Mouse (Mus musculus): Measurements from ENCODE around the gene Phc2.
"Not testable (repeated sequence)": the region's sequence is repeated elsewhere in the genome, so short reads cannot be mapped to it uniquely, and the experiment has no call there.

Gene Phc2

DNA sequence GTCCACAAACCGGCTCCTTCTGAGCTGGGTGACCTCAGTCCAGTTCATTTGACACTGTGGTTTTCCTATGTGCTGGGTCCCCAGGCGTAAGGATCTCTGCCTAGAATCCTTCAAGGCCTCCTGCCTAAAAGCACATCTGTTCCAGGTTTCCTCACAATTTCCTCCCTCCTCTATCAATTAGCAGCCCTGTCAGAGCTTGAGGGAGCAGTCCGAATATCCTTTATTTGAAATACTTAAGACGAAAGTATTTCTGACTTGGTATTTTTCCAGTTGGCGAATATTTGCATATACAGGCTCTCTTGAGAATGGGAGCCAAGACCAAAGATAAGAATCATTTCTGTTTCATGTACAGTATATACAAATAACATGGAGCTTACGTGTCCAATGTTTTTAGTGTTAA, 8.6 kb upstream of the Phc2 start:
- no peak for DNase-seq (ENCODE audit: low read depth, low spot score)

DNA sequence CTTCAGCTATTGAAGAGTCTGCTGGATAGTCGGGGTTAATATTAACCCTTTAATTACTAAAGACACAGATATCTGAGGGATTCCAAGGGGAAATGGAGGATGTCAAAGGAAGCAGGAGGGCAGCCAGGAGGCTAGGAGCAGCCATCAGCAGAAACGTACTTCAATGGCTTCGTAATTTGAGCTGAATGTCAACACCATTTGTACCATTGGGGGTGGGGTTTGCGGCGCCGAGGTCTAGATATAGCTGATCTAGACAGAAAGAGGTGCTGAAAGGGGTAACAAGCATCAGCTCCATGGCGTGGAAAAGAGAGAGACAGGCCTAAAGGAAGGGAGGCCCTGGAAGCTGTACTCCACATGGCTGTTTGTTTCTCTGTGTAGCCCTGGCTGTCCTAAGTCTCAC, 7.7 kb upstream of the Phc2 start:
- DNase-seq (ENCODE audit: low read depth, low spot score): no peak

DNA sequence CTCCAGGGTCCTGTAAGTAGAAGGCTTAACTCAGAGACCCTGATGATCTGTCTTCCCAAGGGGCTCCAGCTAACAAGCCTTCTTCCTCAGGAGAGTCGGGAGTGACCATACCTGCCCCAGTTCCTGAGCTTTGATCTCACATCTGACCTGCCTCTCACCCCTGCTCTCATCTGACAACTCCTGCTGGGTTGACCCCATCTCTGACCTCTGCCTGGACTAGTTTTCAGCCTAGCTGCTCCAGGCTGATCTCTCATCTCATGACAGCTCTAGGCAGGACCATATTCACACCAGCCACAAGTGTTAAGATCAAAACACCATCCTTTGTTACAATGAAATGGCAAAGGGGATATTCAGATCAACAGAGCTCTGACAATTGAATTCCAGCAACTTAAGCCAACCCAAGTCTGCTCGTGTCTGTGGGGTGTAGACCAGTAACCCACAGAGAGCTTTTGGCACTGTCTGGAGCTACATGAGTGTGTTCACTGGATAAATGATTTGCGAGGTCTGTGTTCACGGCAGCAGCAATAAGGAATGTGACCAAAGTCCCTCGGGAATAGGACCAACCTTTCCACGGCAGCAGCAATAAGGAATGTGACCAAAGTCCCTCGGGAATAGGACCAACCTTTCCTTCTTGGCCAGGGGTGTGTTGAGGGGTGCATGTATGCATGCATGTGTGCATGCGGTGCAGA, 5.8 kb upstream of the Phc2 start:
- no peak for DNase-seq (ENCODE audit: low read depth, low spot score)

DNA sequence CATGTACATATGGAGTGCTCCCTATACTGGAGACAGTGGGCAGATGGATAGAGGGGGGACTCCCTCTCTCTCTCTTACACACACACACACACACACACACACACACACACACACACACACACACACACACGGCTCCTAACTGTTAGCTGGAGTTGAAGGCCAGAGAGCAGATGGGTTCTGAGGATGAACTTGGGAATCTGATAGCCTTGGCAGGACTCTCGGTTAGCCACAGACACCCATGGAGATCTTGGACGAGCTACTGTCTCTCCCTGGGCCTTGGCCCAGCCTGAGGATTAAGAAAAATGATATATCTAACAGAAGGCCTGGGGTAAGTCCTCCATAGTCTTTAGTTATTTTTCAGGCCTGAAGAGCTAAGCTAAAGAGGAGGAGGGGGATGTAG, 3.0 kb upstream of the Phc2 start:
- DNase-seq (ENCODE audit: low read depth, low spot score): no peak

DNA sequence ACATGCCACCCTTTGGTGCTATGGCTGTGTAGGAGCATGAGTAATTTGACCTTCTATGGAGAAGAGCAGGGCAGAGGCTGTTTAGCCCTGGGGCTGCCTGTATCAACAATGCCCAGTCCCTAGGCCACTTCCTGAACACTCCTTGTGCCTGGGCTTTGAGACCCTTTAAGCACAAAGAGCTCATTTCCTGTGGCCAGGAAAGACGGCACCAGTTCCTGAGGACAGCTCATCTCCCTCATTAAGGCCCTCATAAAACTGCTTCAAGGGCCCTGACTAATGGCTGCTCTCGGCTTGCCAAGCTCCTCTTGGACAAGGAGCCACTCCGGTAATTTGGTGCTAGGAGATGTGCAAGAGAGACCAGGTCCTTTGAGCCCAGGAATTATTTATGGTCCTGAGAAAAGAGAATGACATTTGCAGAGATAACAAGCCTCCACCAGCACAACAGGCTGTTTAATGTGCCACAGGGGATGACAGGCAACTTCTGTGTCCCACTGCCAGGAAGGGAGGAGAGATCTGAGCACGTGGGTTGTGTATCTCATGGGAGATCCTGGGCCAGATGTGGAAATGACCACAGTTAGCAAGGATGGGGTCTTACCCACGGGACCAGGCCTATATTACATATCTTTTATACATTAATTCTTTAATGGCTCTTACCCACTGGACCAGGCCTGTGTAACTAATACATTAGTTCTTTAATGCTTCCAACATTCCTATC, 1.8 kb upstream of the Phc2 start:
- DNase-seq (ENCODE audit: low read depth, low spot score): no peak

DNA sequence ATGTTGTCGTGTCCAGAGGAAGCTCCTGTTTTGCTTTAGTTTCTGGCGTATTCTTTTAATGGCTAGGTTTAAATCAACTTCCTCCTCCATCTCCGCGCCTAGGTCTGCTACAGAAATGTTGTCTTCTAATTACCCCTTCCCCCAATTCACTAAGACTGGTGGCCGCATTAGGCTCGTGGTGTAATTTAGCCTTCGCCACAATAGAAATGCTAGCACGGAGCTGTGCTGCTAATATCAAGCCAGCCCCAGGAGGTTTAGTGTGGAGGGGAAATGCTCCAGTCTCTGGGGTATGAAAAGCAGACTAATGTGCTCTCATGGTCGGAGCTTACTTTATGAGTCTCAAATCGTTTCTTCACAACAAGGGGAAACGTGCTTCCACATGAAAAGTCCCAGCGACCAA, 944 bp downstream of the Phc2 start:
- DNase-seq (ENCODE audit: low read depth, low spot score): no peak

DNA sequence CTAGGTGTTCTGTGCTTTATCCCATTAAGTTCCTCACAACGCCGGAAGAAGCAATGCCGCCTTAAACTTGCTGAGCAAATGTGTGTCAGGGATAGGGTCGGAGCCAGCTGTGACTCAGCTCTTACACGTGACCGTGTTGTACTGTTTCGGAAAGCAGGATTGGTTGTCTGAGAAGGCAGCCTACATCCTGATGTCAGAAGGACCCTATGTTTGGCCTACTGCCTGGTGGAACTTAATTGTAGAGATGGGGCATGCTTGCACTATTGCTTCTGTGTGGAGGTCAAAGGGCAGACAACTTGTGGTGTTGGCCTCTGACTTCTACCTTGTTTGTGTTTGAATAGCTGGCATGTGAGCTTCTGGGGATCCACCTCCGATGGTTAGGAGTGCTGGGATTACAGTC, 5.7 kb downstream of the Phc2 start:
- DNase-seq (ENCODE audit: low read depth, low spot score): no peak

DNA sequence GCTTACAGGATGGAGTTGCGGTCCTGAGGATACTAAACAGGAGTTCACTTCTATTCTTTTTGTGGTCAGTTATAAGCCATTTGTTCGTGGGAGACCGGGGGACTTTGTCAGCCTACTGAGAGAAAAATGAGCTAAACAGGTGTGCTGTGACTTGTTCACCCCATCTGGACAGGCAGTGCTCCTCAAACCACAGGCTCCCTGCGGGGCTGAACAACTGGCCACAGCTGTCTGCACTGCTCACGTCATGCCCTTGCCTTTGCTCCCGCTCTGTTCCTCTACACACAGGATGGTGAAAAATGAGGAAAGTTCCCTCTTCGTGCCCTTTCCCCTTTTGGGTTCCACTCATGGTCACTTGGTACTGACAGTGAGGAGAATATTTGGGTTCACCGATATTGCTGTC, 6.6 kb downstream of the Phc2 start:
- no peak for DNase-seq (ENCODE audit: low read depth, low spot score)

DNA sequence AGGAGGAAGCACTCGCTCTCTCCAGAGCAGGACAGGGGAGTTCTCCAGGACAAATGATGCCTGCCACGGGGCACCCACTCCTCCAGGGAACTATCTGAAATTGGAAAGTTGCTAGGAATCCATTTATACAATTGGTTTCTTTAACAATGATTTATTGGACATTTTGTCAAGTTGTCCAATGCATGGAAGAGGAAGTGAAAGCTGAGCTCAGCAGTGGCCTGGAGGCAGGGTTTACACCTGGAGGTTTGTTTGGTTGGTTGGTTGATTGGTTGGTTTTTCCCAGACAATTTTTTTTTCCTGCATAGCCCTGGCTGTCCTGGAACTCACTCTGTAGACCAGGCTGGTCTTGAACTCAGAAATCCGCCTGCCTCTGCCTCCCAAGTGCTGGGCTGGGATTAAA, 9.5 kb downstream of the Phc2 start:
- DNase-seq (ENCODE audit: low read depth, low spot score): no peak

DNA sequence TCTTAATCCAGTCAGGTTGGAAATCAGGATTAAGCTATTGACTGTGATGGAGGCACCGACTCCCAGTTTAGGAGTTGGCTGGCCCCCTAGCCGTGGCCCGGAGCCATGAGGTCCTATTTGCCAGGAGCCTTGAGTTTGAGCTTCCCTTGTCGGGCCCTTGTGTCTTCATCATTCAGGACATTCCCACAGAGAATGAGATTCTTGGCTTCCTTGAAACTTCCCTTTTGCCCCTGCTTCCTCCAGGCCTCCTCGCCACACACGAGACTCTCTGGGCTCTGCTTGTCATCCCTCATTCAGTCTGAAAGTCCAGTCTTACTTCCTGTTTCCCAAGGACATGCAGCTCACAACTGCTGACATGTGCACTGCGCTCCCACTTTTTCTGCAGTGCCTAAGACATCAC, 11.9 kb downstream of the Phc2 start:
- not testable (repeated sequence) for DNase-seq (ENCODE audit: low read depth, low spot score)

DNA sequence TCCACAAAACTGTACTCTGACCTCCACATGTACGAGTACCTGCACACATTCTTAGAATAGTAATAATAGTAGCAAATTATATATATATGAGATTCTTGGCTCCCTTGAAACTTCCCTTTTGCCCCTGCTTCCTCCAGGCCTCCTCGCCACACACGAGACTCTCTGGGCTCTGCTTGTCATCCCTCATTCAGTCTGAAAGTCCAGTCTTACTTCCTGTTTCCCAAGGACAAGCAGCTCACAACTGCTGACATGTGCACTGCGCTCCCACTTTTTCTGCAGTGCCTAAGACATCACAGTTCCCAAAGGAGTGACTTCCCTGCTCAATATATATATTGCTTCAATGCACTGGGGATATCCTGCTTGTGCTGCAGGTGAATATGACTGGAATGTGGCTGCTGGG, 12.7 kb downstream of the Phc2 start:
- DNase-seq (ENCODE audit: low read depth, low spot score): not testable (repeated sequence)

DNA sequence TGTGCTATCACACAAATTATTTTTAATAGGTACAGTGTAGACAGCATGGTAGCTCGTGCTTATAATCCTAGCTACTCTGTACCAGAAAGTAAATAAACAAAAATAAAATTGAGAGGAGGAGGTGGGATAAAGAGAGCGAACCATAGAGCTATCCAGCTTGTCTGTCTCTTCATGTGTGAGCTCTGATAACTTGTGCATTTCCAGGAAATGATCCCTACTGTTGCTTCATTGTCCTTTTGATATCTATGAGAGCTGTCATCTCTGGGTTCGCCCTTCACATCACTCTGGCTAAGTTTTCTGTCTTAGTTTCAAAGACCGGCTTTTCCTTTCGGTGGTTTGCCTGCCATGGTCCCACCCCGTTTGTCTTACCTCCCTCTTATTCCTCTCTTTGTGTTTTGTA, 14.7 kb downstream of the Phc2 start:
- no peak for DNase-seq (ENCODE audit: low read depth, low spot score)

DNA sequence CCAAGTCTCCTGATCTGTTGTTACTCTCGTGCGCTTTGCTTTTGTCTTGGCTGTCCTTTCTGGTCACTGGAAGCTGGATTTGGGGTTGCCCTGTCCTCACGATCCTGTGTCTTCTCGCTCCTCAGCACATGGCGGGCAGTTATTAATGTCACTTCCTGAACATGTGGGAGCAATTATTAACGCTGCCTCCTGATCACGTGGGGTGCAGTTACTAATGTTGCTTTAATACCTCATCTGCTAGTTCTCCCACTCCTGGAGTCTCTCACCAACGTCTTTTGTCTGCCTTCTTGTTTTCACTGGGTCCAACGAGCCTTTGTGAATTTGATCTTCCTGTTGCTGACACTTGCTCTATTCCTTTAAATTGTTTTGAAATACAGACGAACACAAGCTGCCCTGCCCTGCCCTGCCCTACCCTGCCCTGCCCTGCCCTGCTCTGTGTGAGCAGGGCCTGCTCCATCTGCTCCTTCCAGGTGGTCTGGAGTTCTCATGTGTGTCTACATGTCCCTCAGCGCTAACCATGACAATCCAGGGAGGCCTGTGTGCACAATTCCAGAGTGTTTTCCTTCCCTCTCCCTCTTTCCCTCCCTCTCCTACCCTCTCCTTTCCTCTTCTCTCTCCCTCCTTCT, 16.2 kb downstream of the Phc2 start:
- DNase-seq (ENCODE audit: low read depth, low spot score): no peak

DNA sequence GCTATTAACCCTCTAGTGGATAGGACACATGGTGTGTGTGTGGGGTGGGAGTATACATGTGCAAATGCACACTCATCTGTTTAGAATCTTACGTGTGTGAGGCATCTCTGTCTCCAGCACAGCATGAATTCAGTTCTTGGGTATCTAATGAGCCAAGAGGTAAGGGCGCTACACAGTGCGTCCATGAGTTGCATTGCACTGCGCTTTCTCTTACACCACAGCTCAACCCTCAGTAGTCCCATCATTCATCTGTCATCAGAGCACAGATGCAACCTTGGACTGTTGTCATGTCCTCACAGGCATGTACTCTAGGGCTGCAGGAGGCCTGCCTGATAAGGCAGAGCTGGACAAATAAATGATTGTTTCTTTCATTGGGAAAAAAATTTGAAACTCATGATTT, 18.0 kb downstream of the Phc2 start:
- no peak for DNase-seq (ENCODE audit: low read depth, low spot score)

DNA sequence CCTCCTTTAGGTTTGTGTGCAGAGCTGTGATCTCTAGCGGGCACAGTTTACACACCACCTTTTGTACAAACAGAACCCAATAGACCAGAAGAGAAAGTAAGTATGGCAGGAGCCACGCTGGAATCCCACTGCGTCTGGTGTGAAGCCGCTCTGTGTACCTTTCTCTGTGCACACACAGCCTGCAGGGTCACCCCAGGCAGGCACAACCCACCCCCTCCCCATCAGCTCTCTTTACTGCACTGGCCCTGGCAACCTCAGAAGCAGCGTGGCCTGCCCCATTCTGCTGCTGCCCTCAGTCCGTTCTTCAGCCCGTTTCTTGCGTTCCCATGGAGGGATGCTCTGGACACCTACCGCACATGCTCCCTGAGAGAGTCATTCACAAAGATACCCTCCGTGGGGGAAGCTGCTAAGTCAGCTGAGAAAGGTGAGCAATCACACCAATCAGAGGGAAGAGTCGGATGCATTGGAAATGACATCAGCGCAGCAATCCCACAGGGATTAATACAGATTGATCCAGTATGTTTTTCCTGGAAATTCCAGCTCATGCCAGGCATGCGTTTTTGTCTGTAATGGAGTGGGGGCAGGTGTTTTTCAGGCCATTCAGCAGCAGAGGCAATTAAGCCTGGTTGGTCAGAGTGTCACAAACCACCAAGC, 24.2 kb downstream of the Phc2 start:
- no peak for DNase-seq (ENCODE audit: low read depth, low spot score)

DNA sequence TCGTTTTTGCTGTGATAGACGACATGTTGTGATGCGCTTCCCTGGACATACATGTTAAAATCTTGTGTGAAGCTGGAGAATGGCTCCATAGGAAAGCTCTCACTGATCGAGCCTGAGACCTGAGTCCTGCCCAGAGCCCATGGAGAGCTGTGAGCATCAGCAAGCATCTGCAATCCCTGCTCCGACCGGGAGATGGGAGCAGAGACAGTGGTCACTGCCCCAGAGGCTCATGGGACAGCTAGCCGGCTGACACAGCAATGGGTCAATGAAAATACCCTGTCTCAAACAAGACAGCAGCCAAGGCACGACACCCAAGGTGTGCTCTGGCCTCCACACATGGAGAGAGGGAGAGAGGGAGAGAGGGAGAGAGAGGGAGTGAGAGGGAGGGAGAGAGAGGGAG, 26.6 kb downstream of the Phc2 start:
- DNase-seq (ENCODE audit: low read depth, low spot score): no peak

DNA sequence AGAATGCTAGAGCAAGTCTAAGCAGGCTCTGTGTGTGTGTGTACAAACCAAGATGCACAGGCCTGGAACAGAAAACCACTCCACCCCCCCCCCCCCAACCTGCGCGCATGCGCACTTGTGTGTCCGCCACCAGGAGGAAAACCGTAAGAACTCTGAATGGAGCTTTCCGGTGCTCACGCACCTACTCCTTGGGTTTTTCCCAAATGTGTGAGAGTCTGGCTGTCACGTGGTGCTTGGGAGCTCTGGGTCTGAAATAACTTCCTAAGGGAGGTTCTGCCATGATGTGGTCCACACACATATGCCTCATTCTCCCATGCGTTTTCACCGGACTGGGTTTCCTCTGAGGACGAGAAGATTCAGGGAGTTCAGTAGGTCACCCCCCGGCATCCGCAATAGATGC, 27.8 kb downstream of the Phc2 start:
- no peak for DNase-seq (ENCODE audit: low read depth, low spot score)

DNA sequence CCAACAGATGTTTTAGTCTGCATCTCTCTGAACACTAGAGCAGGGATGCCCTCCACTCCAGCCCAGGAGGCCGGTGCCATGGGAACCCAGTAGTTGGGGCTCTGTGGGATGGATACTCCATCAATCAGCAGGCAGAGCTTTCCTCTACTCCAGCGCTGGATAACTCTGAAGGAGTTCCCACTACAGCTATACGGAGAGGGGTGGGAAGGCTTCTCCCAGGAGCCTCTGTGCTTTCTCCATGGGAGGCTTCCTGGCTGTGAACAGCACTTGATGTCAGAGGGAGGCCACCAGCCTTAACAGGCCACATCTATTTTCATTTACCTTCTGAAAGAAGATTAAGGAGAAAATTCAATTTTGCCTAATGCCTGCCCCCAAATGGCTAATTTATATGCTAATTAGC, 29.2 kb downstream of the Phc2 start:
- DNase-seq (ENCODE audit: low read depth, low spot score): no peak

DNA sequence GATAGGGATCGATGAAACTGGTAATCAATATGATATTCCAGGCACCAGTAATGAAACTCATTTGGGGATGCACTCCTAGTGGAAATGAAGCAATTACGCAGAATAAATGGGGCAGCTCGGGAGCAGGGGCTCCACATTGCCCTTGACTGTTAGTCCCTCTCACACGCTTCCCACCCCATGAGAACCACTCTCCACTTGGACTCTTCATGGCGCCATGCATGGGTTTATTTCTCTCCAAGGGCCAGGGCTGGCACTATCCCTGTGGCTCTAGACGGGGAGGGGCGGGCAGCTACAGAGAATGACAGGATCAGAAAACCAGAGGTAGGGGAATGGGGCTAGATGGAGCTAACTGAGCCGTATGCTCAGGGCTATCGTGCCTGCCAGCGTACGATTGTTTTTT, 29.6 kb downstream of the Phc2 start:
- no peak for DNase-seq (ENCODE audit: low read depth, low spot score)

DNA sequence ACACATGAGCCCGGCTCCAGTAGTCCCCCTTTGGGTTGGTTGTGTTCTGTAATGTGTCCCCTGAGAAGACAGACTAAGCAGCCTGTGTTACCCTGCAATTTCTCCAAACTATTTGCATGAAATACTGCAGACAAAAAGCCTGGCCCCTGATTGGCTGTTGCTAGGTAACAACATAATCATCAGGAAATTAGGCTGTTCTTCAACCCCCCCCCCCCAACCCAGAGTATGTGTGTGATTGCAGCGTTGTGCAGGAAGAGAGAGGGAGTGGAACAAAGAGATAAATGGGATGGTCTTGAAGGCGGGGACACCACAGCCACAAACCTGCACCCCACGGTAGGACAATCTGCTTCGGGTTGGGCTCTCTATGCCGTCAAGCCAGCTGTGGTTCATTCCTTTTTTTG, 34.0 kb downstream of the Phc2 start:
- DNase-seq (ENCODE audit: low read depth, low spot score): no peak

DNA sequence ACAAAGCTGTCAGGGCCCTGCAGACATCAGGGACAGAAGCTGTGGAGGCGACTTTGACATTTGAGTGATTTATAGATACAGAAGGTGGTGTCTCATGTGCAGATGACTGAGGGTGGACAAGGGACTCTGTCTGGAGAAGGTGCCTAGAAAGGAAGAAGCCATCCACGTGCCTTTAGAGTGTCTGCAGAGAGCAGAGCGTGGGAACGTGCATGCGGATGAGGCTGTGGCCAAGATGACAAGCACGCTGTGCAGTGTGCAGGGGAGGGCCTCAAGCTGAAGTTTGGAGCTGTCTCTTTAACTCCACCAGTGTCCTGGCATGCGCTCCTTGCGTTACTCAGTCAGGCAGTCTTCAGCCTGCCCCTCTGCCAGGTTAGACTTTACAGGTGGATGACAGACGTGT, 34.5 kb downstream of the Phc2 start:
- no peak for DNase-seq (ENCODE audit: low read depth, low spot score)

DNA sequence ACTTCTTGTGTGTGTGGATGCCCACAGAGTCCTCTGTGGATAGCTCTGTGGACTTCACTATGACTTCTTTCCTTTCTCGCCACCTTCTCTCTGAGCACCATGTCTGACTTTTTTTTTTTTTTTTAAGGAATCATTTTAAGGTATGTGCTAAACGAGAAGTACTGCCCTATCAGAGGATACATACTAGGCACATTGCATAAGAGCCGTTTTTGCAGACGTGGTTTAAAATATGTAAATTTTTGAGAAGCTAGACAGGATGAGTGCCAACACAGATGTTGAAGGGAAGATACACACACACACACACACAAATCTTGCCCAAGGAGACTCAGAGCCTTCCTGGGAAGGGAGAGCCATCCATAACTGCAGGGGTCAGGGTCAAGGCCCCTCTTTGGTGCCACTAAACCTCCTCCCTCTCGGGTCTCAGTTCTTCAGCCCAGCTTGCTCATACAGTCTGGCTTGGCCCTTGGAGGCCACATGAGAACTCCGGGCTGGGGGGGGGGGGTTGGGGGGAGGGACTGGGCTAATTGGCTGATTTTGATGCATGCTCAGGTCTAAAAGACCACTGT, 35.3 kb downstream of the Phc2 start:
- no peak for DNase-seq (ENCODE audit: low read depth, low spot score)

All from embryo, embryonic 11.5 days (tissue).